Mouse (Mus musculus): ENCODE results near the gene Ntmt1.

- no peak for TF ChIP-seq CTCF (IDR thresholded peaks at IDR 0.05; ENCODE audit: extremely low read depth, insufficient read depth, insufficient read length, insufficient replicate concordance)
- no peak for TF ChIP-seq POLR2A (IDR thresholded peaks at IDR 0.05; ENCODE audit: low read depth, low read length)
Measured at GRCm38 (mm10) chr2:30823385-30824153, 15.9 kb downstream of the Ntmt1 start.
